Mouse (Mus musculus) MEL (cell line): ENCODE measurements around the gene Nlrp6.

ENCODE experiments used
- CTCF ChIP-seq, 3 experiments: IDR thresholded peaks in 2 of 3; conservative IDR thresholded peaks in 1 of 3; 2 replicates each; pipeline ENCODE4 v1.5.1; 2011 to 2012; ENCODE audit warnings: low read length in 3 of 3, low read depth in 2 of 3, mild to moderate bottlenecking in 2 of 3, improper control_type of control experiment in 1 of 3, inconsistent platforms in 1 of 3, mixed read lengths in 1 of 3, moderate library complexity in 1 of 3; ENCODE audit not compliant: control insufficient read depth in 1 of 3, insufficient read depth in 1 of 3, poor library complexity in 1 of 3, severe bottlenecking in 1 of 3
- HCFC1 ChIP-seq: IDR thresholded peaks from 2 replicates; pipeline ENCODE4 v1.6.1; 2012; ENCODE audit warnings: low read depth, mild to moderate bottlenecking, inconsistent platforms, low read length, improper control_type of control experiment, moderate library complexity
- MXI1 ChIP-seq: IDR thresholded peaks from 2 replicates; pipeline ENCODE4 v1.6.1; 2011; ENCODE audit warnings: mild to moderate bottlenecking, low read depth, low read length, improper control_type of control experiment
- RCOR1 ChIP-seq: IDR thresholded peaks from 2 replicates; pipeline ENCODE4 v1.6.1; 2012; ENCODE audit warnings: low read depth, mild to moderate bottlenecking, inconsistent platforms, low read length, improper control_type of control experiment

DNA sequence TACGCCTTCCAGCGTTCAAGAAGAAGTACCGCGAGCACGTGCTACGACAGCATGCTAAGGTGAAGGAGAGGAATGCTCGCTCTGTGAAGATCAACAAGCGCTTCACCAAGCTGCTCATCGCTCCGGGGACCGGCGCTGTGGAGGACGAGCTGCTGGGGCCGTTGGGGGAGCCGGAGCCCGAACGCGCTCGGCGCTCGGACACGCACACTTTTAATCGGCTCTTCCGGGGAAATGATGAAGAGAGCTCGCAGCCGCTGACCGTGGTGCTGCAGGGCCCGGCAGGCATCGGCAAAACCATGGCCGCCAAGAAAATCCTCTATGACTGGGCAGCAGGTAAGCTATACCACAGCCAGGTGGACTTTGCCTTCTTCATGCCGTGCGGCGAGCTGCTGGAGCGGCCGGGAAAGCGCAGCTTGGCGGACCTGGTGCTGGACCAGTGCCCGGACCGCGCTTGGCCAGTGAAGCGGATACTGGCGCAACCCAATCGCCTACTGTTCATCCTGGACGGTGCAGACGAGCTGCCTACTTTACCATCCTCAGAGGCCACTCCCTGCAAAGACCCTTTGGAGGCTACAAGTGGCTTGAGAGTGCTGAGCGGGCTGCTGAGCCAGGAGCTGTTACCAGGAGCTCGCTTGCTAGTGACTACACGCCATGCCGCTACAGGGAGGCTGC is 1.8 kb downstream of the Nlrp6 start:
- TF ChIP-seq CTCF (IDR thresholded peaks at IDR 0.05 in 2 of 3, conservative IDR thresholded peaks at IDR 0.05 in 1 of 3; ENCODE audit: control insufficient read depth in 1 of 3, insufficient read depth in 1 of 3, low read depth in 2 of 3, low read length in 3 of 3, poor library complexity in 1 of 3, severe bottlenecking in 1 of 3) (no peak), RCOR1 (no peak), MXI1 (no peak), HCFC1 (no peak)
